Mouse (Mus musculus) liver, embryonic 12.5 days (tissue): ENCODE results near the gene Hoxc11. TPM values are rescaled to one million over a fixed set of nuclear protein-coding genes. Genes with fewer than 3 reads are reported as not detected.

Experiments
- ATAC-seq: fragments of 200-750 bp; cut with Nextera tagmentation; 2 replicates; pipeline ENCODE4 v1.8.0; 2017; ENCODE audit warnings: moderate number of reproducible peaks, mild to moderate bottlenecking, moderate library complexity
- H3K27ac ChIP-seq: fragments of 300-500 bp; sonication (generic); 2 replicates; pipeline ENCODE4 v1.5.1; 2016; ENCODE audit warnings: mild to moderate bottlenecking
- H3K27me3 ChIP-seq: fragments of 300-500 bp; sonication (generic); replicated peaks from 2 replicates; pipeline ENCODE4 v1.6.1; 2016; ENCODE audit warnings: mild to moderate bottlenecking, moderate library complexity
- H3K36me3 ChIP-seq: fragments of 300-500 bp; sonication (generic); 2 replicates; pipeline ENCODE4 v1.6.1; 2016; ENCODE audit warnings: mild to moderate bottlenecking, moderate library complexity
- H3K4me1 ChIP-seq: fragments of 300-500 bp; sonication (generic); 2 replicates; pipeline ENCODE4 v1.6.1; 2016
- H3K4me2 ChIP-seq: fragments of 300-500 bp; sonication (generic); 2 replicates; pipeline ENCODE4 v1.6.1; 2016; ENCODE audit warnings: mild to moderate bottlenecking, moderate library complexity
- H3K4me3 ChIP-seq: fragments of 300-500 bp; sonication (generic); 2 replicates; pipeline ENCODE4 v1.5.1; 2016; ENCODE audit warnings: mild to moderate bottlenecking, moderate library complexity
- H3K9ac ChIP-seq: fragments of 300-500 bp; sonication (generic); 2 replicates; pipeline ENCODE4 v1.6.1; 2016; ENCODE audit warnings: mild to moderate bottlenecking, moderate library complexity
- H3K9me3 ChIP-seq: fragments of 300-500 bp; sonication (generic); replicated peaks from 2 replicates; pipeline ENCODE4 v1.6.1; 2016; ENCODE audit warnings: mild to moderate bottlenecking, moderate library complexity
- WGBS: fragments of 180-500 bp; shearing (Covaris S2); methylation state at CpG from one replicate; pipeline ENCODE4 v1.1.7; 2016; ENCODE audit not compliant: insufficient replicate concordance; 5-methylcytosine and 5-hydroxymethylcytosine counted together
- polyA plus RNA-seq: library from polyadenylated mRNA; unstranded; fragments of >200 nt; fragmentation: Nextera tagmentation; extraction: Ambion mirVana; gene quantifications from 2 replicates; pipeline ENCODE4 v1.2.1, GENCODE M21; 2016

The Hoxc11 gene
- polyA plus RNA-seq, 1 experiment from 2014 or later = not detected

DNA sequence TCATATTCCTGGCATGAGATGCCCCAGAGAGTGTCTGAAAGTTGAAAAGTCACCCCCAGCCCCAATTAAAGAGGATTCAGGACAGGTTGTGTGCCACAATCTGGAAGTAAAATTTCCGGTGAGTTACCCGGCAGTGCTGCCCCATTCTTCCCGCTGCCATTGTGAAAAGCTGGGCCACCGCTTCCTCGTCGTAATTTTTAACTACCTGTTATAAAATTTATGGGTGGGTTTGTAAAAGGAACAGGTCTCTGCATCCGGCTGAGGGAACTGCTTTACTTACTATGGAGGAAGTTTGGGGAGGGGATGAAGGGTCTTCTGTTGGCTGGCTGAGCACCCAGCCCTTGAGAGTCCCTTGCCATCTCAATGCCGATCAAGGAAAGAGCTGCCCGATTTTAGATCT, 42.3 kb downstream of the Hoxc11 start:
- Histone ChIP-seq H3K9ac (no peak overlapping the region), H3K4me2 (no peak overlapping the region), H3K4me1 (peaks cover 17% of the 10 kb centered on the region; the same call in 1 of the 2 replicates), H3K9me3 (no peaks in the 10 kb centered on the region), H3K4me3 (no peak overlapping the region), H3K36me3 (no peaks in the 10 kb centered on the region), H3K27me3 (peaks cover 99% of the 10 kb centered on the region), H3K27ac (no peak overlapping the region)
- ATAC-seq = no peak
- 2% methylated on average over 9 of the region's 9 CpGs for WGBS

DNA sequence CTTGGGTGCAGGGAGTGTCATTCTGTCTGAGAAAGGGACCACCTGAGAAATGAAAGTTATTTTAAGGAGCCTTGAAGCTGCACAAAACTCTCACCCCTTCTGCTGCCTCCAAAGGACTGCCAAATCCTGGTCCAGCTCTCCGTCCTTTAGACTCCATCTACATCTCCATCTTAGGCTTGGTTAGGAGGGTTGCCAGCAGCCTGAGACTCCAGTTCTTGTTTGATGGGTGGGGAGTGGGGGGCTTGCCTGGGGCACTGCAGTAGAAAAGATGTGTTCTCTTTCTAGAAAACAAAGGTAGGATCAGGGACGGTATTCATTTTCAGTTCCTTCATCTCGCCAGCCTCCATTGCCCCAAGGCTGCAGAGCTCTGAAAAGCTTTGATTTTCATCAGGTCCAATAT, 43.2 kb downstream of the Hoxc11 start:
- Histone ChIP-seq H3K27ac (no peak overlapping the region), H3K36me3 (no peaks in the 10 kb centered on the region), H3K4me2 (no peak overlapping the region), H3K9ac (no peak overlapping the region), H3K4me3 (no peak overlapping the region), H3K27me3 (peaks cover 99% of the 10 kb centered on the region), H3K9me3 (no peaks in the 10 kb centered on the region), H3K4me1 (peaks cover 17% of the 10 kb centered on the region; the same call in 1 of the 2 replicates)
- 3% methylated on average over 3 of the region's 3 CpGs for WGBS
- no peak for ATAC-seq

DNA sequence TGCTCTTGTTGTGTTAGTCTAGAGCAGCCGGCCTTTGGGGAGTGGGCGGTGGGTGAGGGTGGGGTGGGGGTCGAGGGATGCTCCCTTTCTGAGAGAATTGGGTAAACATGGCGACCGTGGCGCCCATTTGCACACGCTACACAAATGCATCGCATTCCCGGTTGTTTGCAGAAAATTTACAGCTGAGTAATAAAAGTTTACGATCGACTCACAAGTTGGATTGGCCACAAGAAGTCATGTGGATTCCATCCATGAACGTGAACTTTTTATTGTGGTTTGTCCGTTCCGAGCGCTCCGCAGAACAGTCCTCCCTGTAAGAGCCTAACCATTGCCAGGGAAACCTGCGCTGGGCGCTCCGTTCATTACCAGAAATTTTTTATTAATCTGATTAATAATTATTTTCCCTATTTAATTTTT, 43.7 kb downstream of the Hoxc11 start, which contains the start of gene Hoxc6:
Gene Hoxc6 (plus strand): TSS at position 319 of the 417 bp plus-strand sequence.
- H3K9me3 ChIP-seq = no peaks in the 10 kb centered on the region
- no peaks in the 10 kb centered on the region for H3K36me3 ChIP-seq
- H3K27ac ChIP-seq = no peak within 1 kb of the TSS
- peak within 1 kb of the TSS; percentile 19; the same call in 1 of the 2 replicates for H3K9ac ChIP-seq
- H3K4me1 ChIP-seq = peaks cover 17% of the 10 kb centered on the region; the same call in 1 of the 2 replicates
- no peak for ATAC-seq
- H3K27me3 ChIP-seq = peaks cover 99% of the 10 kb centered on the region
- peak within 1 kb of the TSS; percentile 69 for H3K4me2 ChIP-seq
- WGBS = 2% methylated on average over 19 of the region's 19 CpGs
- H3K4me3 ChIP-seq = peak within 1 kb of the TSS; percentile 48

DNA sequence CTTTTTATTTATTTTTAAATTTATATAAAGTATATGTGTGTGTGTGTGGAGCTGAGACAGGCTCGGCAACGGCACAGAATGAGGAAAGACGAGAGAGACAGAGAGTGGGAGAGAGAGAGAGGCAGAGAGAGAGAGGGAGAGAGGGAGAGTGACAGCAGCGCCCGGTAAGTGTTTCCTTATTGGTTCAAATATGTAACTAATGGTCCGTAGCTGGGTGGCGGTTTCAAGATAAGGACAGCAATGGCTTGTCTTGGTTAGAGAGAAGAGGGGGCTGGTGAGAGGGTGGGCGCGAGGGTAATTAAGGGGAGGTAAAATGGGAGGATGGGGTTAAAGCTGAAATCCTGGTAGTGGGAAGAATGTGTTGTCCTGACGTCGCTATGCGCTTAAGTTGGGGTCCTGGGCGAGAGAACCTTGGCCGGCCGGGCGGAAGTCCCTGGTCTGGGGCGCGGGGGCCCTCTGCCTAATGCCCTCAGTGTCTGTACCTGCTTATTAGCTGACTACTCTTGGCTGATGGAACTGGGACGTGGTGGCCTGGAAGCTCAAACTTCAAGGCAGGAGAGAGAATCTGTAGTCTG, 44.5 kb downstream of the Hoxc11 start:
- Histone ChIP-seq H3K4me2 (peak overlapping the region; percentile 69), H3K36me3 (no peaks in the 10 kb centered on the region), H3K9me3 (no peaks in the 10 kb centered on the region), H3K27ac (no peak overlapping the region), H3K4me1 (peaks cover 17% of the 10 kb centered on the region; the same call in 1 of the 2 replicates), H3K9ac (peak overlapping the region; percentile 19; the same call in 1 of the 2 replicates), H3K27me3 (peaks cover 100% of the 10 kb centered on the region), H3K4me3 (peak overlapping the region; percentile 48)
- 1% methylated on average over 19 of the region's 19 CpGs for WGBS
- no peak for ATAC-seq

DNA sequence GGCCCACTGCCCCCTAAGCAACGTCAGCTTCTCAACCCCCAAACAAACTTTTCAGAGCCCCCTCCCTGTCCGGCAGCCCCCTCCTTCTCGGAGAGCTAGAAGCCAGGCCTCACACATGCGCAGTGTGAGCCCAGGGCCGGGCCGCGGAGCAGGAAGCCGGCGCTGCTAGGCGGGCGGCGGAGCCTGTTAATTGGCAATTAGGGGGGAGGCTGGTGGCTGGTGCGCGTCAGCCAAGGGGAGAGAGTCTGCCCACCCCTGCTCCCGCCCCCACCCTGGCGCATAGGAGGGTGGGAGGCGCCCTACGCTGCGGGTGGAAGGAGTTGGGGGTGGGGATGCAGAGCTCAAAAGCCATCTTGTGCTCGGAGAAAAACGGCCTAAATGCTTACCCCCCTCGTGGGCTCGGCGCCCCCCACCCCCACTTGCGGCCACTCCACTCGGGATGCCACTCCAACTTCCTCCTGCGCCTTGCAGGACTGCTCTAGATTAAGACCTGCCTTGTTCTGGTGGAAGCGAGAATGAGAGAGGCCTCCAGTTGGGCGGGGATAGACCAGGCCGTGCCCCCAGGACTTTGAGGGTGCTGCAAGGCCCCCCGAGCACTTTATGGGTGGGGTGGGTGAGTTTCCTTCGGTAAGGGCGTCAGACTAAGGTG, 45.1 kb downstream of the Hoxc11 start:
- Histone ChIP-seq H3K27ac (no peak overlapping the region), H3K4me3 (peak overlapping the region; percentile 48), H3K4me2 (peak overlapping the region; percentile 69), H3K9me3 (no peaks in the 10 kb centered on the region), H3K36me3 (no peaks in the 10 kb centered on the region), H3K4me1 (peaks cover 17% of the 10 kb centered on the region; the same call in 1 of the 2 replicates), H3K27me3 (peaks cover 100% of the 10 kb centered on the region), H3K9ac (peak overlapping the region; percentile 19; the same call in 1 of the 2 replicates)
- peak; percentile 65 for ATAC-seq
- WGBS = 2% methylated on average over 33 of the region's 33 CpGs

DNA sequence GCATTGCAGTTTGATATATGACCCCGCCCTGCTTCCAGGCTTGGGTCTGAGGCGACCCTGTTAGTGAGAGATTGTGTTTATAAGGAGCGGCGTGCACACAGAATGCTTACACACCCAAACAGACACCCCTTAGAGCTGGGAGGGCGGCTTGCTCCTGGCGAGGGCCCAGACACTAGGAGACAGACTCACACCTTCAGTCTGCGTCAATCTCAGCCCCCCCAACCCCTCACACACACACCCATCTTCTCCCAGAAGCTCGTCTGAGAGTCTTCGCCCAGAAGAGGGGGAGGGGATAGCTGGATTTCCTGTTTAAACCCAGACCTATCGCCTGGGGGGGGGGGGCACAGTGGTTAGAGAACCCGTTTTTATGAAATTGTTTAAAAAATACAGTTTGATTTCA, 45.7 kb downstream of the Hoxc11 start:
- H3K27me3 ChIP-seq = peaks cover 100% of the 10 kb centered on the region
- 0 out of 2 replicates have a peak, but pooled peaks have one; percentile 42 for ATAC-seq
- peak overlapping the region; percentile 48; the same call in 1 of the 2 replicates for H3K4me3 ChIP-seq
- H3K4me2 ChIP-seq = peak overlapping the region; percentile 69
- H3K27ac ChIP-seq = no peak overlapping the region
- H3K9me3 ChIP-seq = no peaks in the 10 kb centered on the region
- peaks cover 17% of the 10 kb centered on the region; the same call in 1 of the 2 replicates for H3K4me1 ChIP-seq
- H3K36me3 ChIP-seq = no peaks in the 10 kb centered on the region
- WGBS = 8% methylated on average over 10 of the region's 11 CpGs
- no peak overlapping the region for H3K9ac ChIP-seq

DNA sequence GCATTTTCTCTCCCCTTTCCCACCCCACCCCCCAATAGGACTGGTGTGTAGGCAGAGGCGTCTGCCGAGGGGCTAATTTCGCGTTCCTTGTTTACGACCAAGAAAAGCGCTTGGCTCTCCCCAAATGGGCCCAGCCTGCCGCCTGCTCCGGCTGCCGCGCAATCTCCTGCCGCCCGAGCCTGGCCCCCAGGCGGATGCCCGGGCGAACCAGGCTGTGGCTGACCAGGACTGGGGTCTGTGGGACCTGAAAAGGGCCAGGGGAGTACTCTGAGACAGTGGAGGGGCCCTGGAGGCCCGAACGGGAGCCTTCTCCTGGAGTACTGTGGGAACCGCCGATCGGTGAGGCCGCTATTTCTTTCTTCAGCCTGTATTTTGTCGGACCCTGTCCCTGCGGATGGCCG, 46.3 kb downstream of the Hoxc11 start:
- H3K9ac ChIP-seq = no peak overlapping the region

DNA sequence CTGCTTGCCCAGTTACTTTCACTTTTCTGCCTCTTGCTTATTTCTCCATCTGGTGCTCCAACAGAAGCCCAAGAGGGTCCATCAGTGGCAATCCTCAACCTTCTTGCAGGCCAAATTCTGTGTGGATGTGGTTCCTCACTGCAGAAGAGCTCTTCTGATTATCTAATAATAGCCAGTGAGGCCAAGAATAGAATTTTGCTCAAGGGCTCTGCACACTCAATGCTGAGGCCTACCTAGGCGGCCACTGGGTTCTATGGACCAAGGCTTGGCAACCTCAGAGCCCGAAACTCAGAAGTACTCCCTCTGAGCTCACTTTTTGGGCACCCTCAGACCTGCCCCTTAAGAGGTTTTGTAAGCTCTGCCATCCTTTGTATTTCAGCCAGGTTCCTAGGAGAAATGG, 47.1 kb downstream of the Hoxc11 start:
- peaks cover 17% of the 10 kb centered on the region; the same call in 1 of the 2 replicates for H3K4me1 ChIP-seq
- WGBS = 33% methylated on average over 2 of the region's 2 CpGs
- H3K9me3 ChIP-seq = no peaks in the 10 kb centered on the region
- H3K27me3 ChIP-seq = peaks cover 100% of the 10 kb centered on the region
- no peaks in the 10 kb centered on the region for H3K36me3 ChIP-seq
- no peak overlapping the region for H3K9ac ChIP-seq
- no peak overlapping the region for H3K27ac ChIP-seq
- H3K4me2 ChIP-seq = no peak overlapping the region
- H3K4me3 ChIP-seq = no peak overlapping the region
- ATAC-seq = no peak

More for the DNA sequence above, 46.3 kb downstream of the Hoxc11 start:
- ATAC-seq = no peak
- Histone ChIP-seq H3K4me2 (peak overlapping the region; percentile 22; the same call in 1 of the 2 replicates), H3K4me1 (peaks cover 17% of the 10 kb centered on the region; the same call in 1 of the 2 replicates), H3K27me3 (peaks cover 100% of the 10 kb centered on the region), H3K9me3 (no peaks in the 10 kb centered on the region), H3K36me3 (no peaks in the 10 kb centered on the region), H3K27ac (no peak overlapping the region), H3K4me3 (no peak overlapping the region; the same call in 1 of the 2 replicates)
- 8% methylated on average over 24 of the region's 24 CpGs for WGBS

DNA sequence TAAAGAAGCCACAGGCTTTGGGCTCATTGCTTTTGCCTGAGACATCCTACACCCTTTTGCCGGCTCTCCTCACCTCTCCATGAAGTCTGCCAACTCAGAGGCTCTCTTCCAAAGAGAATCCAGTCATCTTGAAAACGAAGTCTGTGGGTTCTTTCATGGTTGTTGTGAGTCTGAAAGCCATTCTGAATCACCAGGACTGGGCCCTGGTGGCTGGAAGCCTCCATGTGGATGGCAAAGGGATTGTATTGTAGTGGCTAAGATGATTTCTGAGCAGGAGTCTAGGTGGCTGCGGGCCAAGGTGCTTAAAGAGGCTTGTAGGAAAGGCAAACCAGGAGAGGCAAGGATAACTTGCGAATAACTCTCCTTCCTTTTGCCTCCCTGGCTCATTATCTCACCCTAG, 47.9 kb downstream of the Hoxc11 start:
- no peaks in the 10 kb centered on the region for H3K36me3 ChIP-seq
- no peaks in the 10 kb centered on the region for H3K9me3 ChIP-seq
- no peak overlapping the region for H3K4me3 ChIP-seq
- H3K4me2 ChIP-seq = no peak overlapping the region
- no peak overlapping the region for H3K9ac ChIP-seq
- H3K27ac ChIP-seq = no peak overlapping the region
- ATAC-seq = no peak
- H3K27me3 ChIP-seq = peaks cover 100% of the 10 kb centered on the region
- H3K4me1 ChIP-seq = peaks cover 17% of the 10 kb centered on the region; the same call in 1 of the 2 replicates
- 17% methylated on average over 4 of the region's 4 CpGs for WGBS

DNA sequence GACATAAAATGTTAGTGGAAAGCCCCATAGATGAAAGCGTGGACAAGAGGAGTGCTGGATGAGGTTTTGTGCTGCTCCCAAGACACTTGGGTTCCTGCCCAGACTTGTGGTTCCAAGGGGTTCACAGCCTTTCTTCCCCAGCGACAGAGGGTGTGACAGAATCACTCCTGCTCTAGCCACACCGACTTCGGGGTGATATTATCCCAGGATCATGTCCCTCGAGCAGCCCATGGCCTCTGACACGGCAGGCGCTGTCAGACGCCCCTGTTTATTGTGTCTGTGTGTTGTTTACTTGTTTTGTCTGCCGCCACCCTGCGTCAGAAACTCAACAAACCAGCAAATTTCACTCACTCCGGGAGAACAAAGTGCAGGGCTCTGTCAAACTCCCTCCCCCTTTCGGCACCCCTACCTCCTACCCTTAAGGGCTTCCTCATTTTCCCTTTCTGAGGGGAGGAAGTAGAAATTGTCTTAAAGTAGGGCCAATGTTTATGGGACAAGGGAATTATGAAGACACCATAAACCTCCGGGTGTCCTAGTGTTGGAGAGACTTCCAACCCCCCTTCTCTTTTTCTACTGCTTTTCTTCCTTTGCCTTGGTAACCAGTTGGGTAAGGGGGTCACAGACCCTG, 48.7 kb downstream of the Hoxc11 start:
- no peak for ATAC-seq
- H3K4me2 ChIP-seq = no peak overlapping the region
- no peak overlapping the region for H3K9ac ChIP-seq
- no peaks in the 10 kb centered on the region for H3K9me3 ChIP-seq
- H3K27ac ChIP-seq = no peak overlapping the region
- H3K4me1 ChIP-seq = peaks cover 17% of the 10 kb centered on the region; the same call in 1 of the 2 replicates
- H3K36me3 ChIP-seq = no peaks in the 10 kb centered on the region
- no peak overlapping the region for H3K4me3 ChIP-seq
- H3K27me3 ChIP-seq = peaks cover 100% of the 10 kb centered on the region
- 9% methylated on average over 13 of the region's 13 CpGs for WGBS

DNA sequence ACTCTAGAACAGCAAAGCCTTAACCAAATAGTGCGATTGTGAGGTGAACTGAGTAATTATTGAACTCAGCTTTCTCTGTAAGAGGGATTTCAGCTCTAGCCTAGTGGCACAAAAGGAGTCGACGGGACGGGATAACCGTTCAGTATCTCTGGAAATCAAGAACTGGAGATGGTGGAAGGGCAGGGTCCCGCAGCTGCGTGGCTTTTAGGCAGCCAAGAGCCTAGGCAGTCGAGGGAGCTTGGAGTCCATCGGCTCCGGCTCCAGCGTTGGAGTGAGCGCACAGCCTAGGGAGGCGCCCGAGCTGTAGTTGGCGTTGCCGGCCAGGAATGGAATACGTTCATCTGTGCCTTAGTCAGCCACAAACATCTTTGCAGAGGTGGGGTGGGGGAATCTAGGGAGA, 51.1 kb downstream of the Hoxc11 start:
- no peak overlapping the region for H3K9ac ChIP-seq
- ATAC-seq = no peak

DNA sequence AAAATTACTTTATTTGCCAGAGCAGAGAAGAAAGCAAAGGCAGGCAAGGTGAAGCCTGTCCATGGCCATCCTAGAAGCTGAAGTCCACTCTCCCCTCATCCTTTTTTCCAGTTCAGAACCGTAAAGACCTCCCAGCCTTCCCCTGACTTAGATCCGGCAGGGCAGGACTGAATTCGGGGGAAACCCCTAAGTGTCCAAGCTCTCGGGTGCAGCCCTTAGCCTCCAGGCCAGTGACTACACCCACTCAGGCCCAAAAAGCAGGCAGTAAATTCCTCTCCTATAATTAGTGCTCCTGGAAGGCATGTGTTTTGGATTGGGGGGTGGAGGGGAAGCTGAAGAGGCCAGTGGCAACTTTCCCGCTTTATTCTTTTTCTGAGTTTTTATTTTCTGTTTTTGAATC, 51.6 kb downstream of the Hoxc11 start:
- no peaks in the 10 kb centered on the region for H3K4me1 ChIP-seq
- WGBS = 9% methylated on average over 5 of the region's 5 CpGs
- H3K9me3 ChIP-seq = no peaks in the 10 kb centered on the region
- no peak overlapping the region for H3K4me2 ChIP-seq
- H3K36me3 ChIP-seq = no peaks in the 10 kb centered on the region
- H3K9ac ChIP-seq = no peak overlapping the region
- peaks cover 100% of the 10 kb centered on the region for H3K27me3 ChIP-seq
- H3K27ac ChIP-seq = no peak overlapping the region
- ATAC-seq = no peak
- H3K4me3 ChIP-seq = no peak overlapping the region

More for the DNA sequence above, 51.1 kb downstream of the Hoxc11 start:
- H3K27ac ChIP-seq = no peak overlapping the region
- H3K4me2 ChIP-seq = no peak overlapping the region
- no peak overlapping the region for H3K4me3 ChIP-seq
- H3K4me1 ChIP-seq = 0 out of 2 replicates have a peak, but pooled peaks cover 4% of the 10 kb centered on the region
- H3K36me3 ChIP-seq = no peaks in the 10 kb centered on the region
- H3K27me3 ChIP-seq = peaks cover 100% of the 10 kb centered on the region
- 3% methylated on average over 17 of the region's 17 CpGs for WGBS
- no peaks in the 10 kb centered on the region for H3K9me3 ChIP-seq
